Mouse (Mus musculus): ENCODE data around the gene Fgfr2. TPM values are rescaled to one million over a fixed set of nuclear protein-coding genes. Genes with fewer than 3 reads are reported as not detected.
A peak's percentile ranks its signal among the peaks of the same experiment; 100 is the strongest.

Gene Fgfr2
- polyA plus RNA-seq, 1 experiment from 2014 or later, result 169 TPM

DNA sequence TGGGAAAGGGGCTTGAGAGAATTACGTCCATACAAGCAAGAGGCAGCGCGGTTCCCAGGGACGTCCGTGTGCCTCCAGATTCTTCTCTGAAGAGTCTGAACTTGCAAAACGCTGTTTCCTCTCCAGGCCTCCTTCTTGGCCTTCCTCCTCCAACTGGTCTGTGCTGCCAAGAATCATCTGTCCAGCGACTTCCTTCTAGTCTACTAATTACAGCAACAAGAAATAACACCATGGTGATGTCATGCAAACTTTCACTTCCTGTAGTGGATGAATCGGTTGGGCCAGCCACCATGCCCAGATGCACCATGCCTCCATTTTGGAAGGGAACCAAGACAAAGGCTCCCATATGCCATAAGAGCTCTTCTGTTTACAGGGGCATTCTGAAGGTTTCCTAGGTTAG, 70.3 kb downstream of the Fgfr2 start:
- 62% methylated on average over 8 of the region's 8 CpGs for WGBS
- Histone ChIP-seq H3K27me3 (ENCODE audit: control insufficient read depth, insufficient read depth, low read length) (no peaks in the 10 kb centered on the region), H3K9ac (replicated peaks; ENCODE audit: low read depth, low read length) (no peak overlapping the region), H3K4me2 (replicated peaks; ENCODE audit: low read depth, low read length) (no peak overlapping the region), H3K27ac (ENCODE audit: low read length) (no peak overlapping the region; the same call in 1 of the 2 replicates), H3K4me3 (ENCODE audit: low read depth, low read length) (no peak overlapping the region), H3K36me3 (ENCODE audit: control insufficient read depth, insufficient read depth, low read length) (no peaks in the 10 kb centered on the region; the same call in 1 of the 2 replicates), H3K4me1 (ENCODE audit: control insufficient read depth, insufficient read depth, low read length) (peaks cover 18% of the 10 kb centered on the region; the same call in 1 of the 2 replicates), H3K9me3 (ENCODE audit: control insufficient read depth, low read depth, low read length) (no peaks in the 10 kb centered on the region)
- no peak for ATAC-seq (ENCODE audit: insufficient number of reproducible peaks, insufficient read depth, low FRiP score, low read depth)

GRCm38 (mm10) chr7:133050681-133051080, 72.5 kb downstream of the Fgfr2 start:
- Histone ChIP-seq H3K27ac (ENCODE audit: low read length) (no peak overlapping the region), H3K27me3 (ENCODE audit: control insufficient read depth, insufficient read depth, low read length) (no peaks in the 10 kb centered on the region), H3K4me3 (ENCODE audit: low read depth, low read length) (no peak overlapping the region), H3K4me2 (replicated peaks; ENCODE audit: low read depth, low read length) (no peak overlapping the region), H3K36me3 (ENCODE audit: control insufficient read depth, insufficient read depth, low read length) (no peaks in the 10 kb centered on the region; the same call in 1 of the 2 replicates), H3K9ac (replicated peaks; ENCODE audit: low read depth, low read length) (no peak overlapping the region), H3K4me1 (ENCODE audit: control insufficient read depth, insufficient read depth, low read length) (peaks cover 24% of the 10 kb centered on the region; the same call in 1 of the 2 replicates), H3K9me3 (ENCODE audit: control insufficient read depth, low read depth, low read length) (no peaks in the 10 kb centered on the region)
- 43% methylated on average over 6 of the region's 6 CpGs for whole genome bisulfite sequencing
- ATAC-seq (ENCODE audit: insufficient number of reproducible peaks, insufficient read depth, low FRiP score, low read depth), result no peak

GRCm38 (mm10) chr7:133048085-133048630, 75.0 kb downstream of the Fgfr2 start:
- WGBS, result 66% methylated on average over 3 of the region's 3 CpGs
- no peaks in the 10 kb centered on the region for H3K9me3 ChIP-seq (ENCODE audit: control insufficient read depth, low read depth, low read length)
- no peak overlapping the region for H3K4me3 ChIP-seq (ENCODE audit: low read depth, low read length)
- no peak overlapping the region for H3K9ac ChIP-seq (replicated peaks; ENCODE audit: low read depth, low read length)
- H3K36me3 ChIP-seq (ENCODE audit: control insufficient read depth, insufficient read depth, low read length), result peaks cover 4% of the 10 kb centered on the region
- no peaks in the 10 kb centered on the region for H3K27me3 ChIP-seq (ENCODE audit: control insufficient read depth, insufficient read depth, low read length)
- no peak overlapping the region for H3K4me2 ChIP-seq (replicated peaks; ENCODE audit: low read depth, low read length)
- no peak overlapping the region for H3K27ac ChIP-seq (ENCODE audit: low read length)
- no peak for ATAC-seq (ENCODE audit: insufficient number of reproducible peaks, insufficient read depth, low FRiP score, low read depth)
- H3K4me1 ChIP-seq (ENCODE audit: control insufficient read depth, insufficient read depth, low read length), result peaks cover 26% of the 10 kb centered on the region; the same call in 1 of the 2 replicates

DNA sequence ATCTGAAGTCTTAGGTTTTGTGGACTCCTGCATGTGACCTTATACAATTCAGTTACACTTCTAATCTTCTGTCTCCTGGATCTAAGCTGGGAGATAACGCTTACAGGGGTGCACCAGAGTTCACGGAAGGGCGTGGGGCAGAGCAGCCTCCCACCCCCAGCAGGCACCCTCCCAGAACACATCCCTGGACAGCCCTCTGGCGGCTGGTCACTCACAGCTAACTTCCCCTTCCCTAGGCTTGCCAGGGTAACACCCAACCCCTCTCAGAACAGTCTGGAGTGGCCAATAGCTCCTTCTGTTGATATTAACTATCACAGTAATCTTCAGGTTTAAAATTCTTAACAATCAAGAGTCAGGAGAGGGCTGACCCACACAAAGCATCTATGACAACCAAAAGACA, 75.9 kb downstream of the Fgfr2 start:
- peaks cover 22% of the 10 kb centered on the region; the same call in 1 of the 2 replicates for H3K4me1 ChIP-seq (ENCODE audit: control insufficient read depth, insufficient read depth, low read length)
- no peak overlapping the region for H3K4me3 ChIP-seq (ENCODE audit: low read depth, low read length)
- no peak for ATAC-seq (ENCODE audit: insufficient number of reproducible peaks, insufficient read depth, low FRiP score, low read depth)
- peaks cover 4% of the 10 kb centered on the region for H3K36me3 ChIP-seq (ENCODE audit: control insufficient read depth, insufficient read depth, low read length)
- H3K9me3 ChIP-seq (ENCODE audit: control insufficient read depth, low read depth, low read length), result no peaks in the 10 kb centered on the region
- H3K27me3 ChIP-seq (ENCODE audit: control insufficient read depth, insufficient read depth, low read length), result no peaks in the 10 kb centered on the region
- 67% methylated on average over 4 of the region's 4 CpGs for WGBS
- no peak overlapping the region for H3K9ac ChIP-seq (replicated peaks; ENCODE audit: low read depth, low read length)
- H3K27ac ChIP-seq (ENCODE audit: low read length), result no peak overlapping the region
- H3K4me2 ChIP-seq (replicated peaks; ENCODE audit: low read depth, low read length), result no peak overlapping the region

DNA sequence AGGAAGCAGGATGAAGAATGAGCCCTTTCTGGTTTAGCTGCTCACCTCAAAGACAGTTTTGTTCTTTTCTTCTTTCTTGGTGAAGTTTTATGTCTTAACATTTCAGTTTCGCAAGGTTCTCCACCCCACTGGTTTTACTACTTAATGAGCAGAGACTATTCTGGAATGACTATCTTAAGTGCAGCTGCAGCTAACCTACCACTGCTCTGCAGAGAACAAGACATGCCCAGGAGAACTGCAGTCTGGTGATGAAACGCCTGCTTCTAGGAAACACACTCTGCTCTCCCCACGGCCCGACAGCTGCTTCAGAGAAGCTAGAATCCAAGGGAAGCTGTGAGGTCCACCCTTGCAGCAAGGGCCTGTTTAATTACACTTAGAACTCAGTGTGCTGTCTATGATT, 78.4 kb downstream of the Fgfr2 start:
- Histone ChIP-seq H3K9me3 (ENCODE audit: control insufficient read depth, low read depth, low read length) (no peaks in the 10 kb centered on the region), H3K36me3 (ENCODE audit: control insufficient read depth, insufficient read depth, low read length) (peaks cover 4% of the 10 kb centered on the region; the same call in 1 of the 2 replicates), H3K4me3 (ENCODE audit: low read depth, low read length) (no peak overlapping the region), H3K4me1 (ENCODE audit: control insufficient read depth, insufficient read depth, low read length) (peaks cover 43% of the 10 kb centered on the region), H3K9ac (replicated peaks; ENCODE audit: low read depth, low read length) (no peak overlapping the region), H3K27me3 (ENCODE audit: control insufficient read depth, insufficient read depth, low read length) (no peaks in the 10 kb centered on the region), H3K27ac (ENCODE audit: low read length) (no peak overlapping the region), H3K4me2 (replicated peaks; ENCODE audit: low read depth, low read length) (no peak overlapping the region)
- ATAC-seq (ENCODE audit: insufficient number of reproducible peaks, insufficient read depth, low FRiP score, low read depth), result no peak
- 55% methylated on average over 4 of the region's 4 CpGs for WGBS

DNA sequence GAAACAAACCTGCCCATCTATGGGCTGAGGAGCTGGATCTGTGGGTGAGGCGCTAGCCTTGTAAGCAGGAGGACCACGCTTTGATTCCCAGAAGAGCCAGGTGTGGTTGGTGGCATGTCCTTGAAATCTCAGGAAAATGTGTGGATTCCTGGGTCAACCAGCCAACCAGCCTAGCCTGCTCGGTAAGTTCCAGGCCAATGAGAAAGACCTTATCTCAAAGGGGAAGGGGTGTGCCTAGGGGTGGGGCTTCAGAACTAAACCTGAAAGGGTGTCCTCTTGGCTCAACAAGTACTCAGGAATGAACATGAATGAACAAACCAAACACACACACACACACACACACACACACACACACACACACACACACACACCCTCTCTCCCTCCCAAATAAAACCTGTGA, 81.4 kb downstream of the Fgfr2 start:
- peak overlapping the region; percentile 74 for H3K27ac ChIP-seq (ENCODE audit: low read length)
- H3K9ac ChIP-seq (replicated peaks; ENCODE audit: low read depth, low read length), result no peak overlapping the region
- H3K9me3 ChIP-seq (ENCODE audit: control insufficient read depth, low read depth, low read length), result no peaks in the 10 kb centered on the region
- no peak overlapping the region for H3K4me3 ChIP-seq (ENCODE audit: low read depth, low read length)
- H3K27me3 ChIP-seq (ENCODE audit: control insufficient read depth, insufficient read depth, low read length), result no peaks in the 10 kb centered on the region
- peak; percentile 85 for ATAC-seq (ENCODE audit: insufficient number of reproducible peaks, insufficient read depth, low FRiP score, low read depth)
- 61% methylated on average over 3 of the region's 3 CpGs for WGBS
- peaks cover 50% of the 10 kb centered on the region for H3K4me1 ChIP-seq (ENCODE audit: control insufficient read depth, insufficient read depth, low read length)
- H3K4me2 ChIP-seq (replicated peaks; ENCODE audit: low read depth, low read length), result no peak overlapping the region
- H3K36me3 ChIP-seq (ENCODE audit: control insufficient read depth, insufficient read depth, low read length), result peaks cover 4% of the 10 kb centered on the region; the same call in 1 of the 2 replicates

- Histone ChIP-seq H3K36me3 (ENCODE audit: control insufficient read depth, insufficient read depth, low read length) (peaks cover 4% of the 10 kb centered on the region; the same call in 1 of the 2 replicates), H3K4me1 (ENCODE audit: control insufficient read depth, insufficient read depth, low read length) (peaks cover 52% of the 10 kb centered on the region), H3K27ac (ENCODE audit: low read length) (peak overlapping the region; percentile 58), H3K27me3 (ENCODE audit: control insufficient read depth, insufficient read depth, low read length) (no peaks in the 10 kb centered on the region), H3K4me2 (replicated peaks; ENCODE audit: low read depth, low read length) (no peak overlapping the region), H3K9me3 (ENCODE audit: control insufficient read depth, low read depth, low read length) (no peaks in the 10 kb centered on the region), H3K9ac (replicated peaks; ENCODE audit: low read depth, low read length) (no peak overlapping the region), H3K4me3 (ENCODE audit: low read depth, low read length) (no peak overlapping the region)
- no peak for ATAC-seq (ENCODE audit: insufficient number of reproducible peaks, insufficient read depth, low FRiP score, low read depth)
- WGBS, result 57% methylated on average over 3 of the region's 3 CpGs
Measured at GRCm38 (mm10) chr7:133040688-133041345, 82.3 kb downstream of the Fgfr2 start.

GRCm38 (mm10) chr7:133039556-133040255, 83.4 kb downstream of the Fgfr2 start:
- H3K4me1 ChIP-seq (ENCODE audit: control insufficient read depth, insufficient read depth, low read length), result peaks cover 48% of the 10 kb centered on the region
- H3K9ac ChIP-seq (replicated peaks; ENCODE audit: low read depth, low read length), result no peak overlapping the region
- no peaks in the 10 kb centered on the region for H3K9me3 ChIP-seq (ENCODE audit: control insufficient read depth, low read depth, low read length)
- H3K36me3 ChIP-seq (ENCODE audit: control insufficient read depth, insufficient read depth, low read length), result peaks cover 4% of the 10 kb centered on the region; the same call in 1 of the 2 replicates
- H3K27me3 ChIP-seq (ENCODE audit: control insufficient read depth, insufficient read depth, low read length), result no peaks in the 10 kb centered on the region
- 76% methylated on average over 3 of the region's 3 CpGs for WGBS
- H3K27ac ChIP-seq (ENCODE audit: low read length), result peak overlapping the region; percentile 58; the same call in 1 of the 2 replicates
- no peak for ATAC-seq (ENCODE audit: insufficient number of reproducible peaks, insufficient read depth, low FRiP score, low read depth)
- no peak overlapping the region for H3K4me3 ChIP-seq (ENCODE audit: low read depth, low read length)
- no peak overlapping the region for H3K4me2 ChIP-seq (replicated peaks; ENCODE audit: low read depth, low read length)

Measured in stomach, embryonic 14.5 days (tissue).